Mouse (Mus musculus) layer of hippocampus, postnatal 14 days (tissue): ENCODE measurements around the gene Mesd. TPM values are rescaled to one million over a fixed set of nuclear protein-coding genes. Genes with fewer than 3 reads are reported as not detected.
A peak's percentile ranks its signal among the peaks of the same experiment; 100 is the strongest.
"Not testable (repeated sequence)": the region's sequence is repeated elsewhere in the genome, so short reads cannot be mapped to it uniquely, and the experiment has no call there.

Source experiments
- DNase-seq, 2 experiments: peaks; one replicate each; pipeline ENCODE4 v3.0.0; 2021 to 2022; ENCODE audit warnings: low spot score in 2 of 2, mixed read lengths in 1 of 2
- total RNA-seq, 2 experiments: library from RNA; stranded (reverse); gene quantifications; 2 replicates each; pipeline ENCODE4 v1.2.3; 2021

Mesd gene
- total RNA-seq, 2 experiments from 2014 or later, result 45.3 to 64.1 TPM

DNA sequence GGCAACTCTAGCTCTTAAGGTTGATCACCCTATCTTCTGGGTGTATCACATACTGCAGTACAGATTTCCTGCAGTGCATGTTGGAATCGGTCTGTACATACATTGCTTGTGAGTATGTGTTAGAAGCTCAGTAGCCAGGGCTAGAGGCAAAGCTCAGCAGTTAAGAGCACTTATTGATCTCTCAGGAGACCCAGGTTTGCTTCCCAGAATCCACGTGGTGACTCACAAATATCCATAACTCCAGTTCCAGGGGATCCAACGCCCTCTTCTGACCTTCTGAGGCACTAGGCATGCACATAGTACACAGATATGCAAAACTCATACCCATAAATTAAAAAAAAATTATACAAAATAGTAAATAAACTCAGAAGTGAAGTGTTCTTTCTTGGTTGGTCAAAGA lies 7.2 kb upstream of the Mesd start:
- no peak for DNase-seq

DNA sequence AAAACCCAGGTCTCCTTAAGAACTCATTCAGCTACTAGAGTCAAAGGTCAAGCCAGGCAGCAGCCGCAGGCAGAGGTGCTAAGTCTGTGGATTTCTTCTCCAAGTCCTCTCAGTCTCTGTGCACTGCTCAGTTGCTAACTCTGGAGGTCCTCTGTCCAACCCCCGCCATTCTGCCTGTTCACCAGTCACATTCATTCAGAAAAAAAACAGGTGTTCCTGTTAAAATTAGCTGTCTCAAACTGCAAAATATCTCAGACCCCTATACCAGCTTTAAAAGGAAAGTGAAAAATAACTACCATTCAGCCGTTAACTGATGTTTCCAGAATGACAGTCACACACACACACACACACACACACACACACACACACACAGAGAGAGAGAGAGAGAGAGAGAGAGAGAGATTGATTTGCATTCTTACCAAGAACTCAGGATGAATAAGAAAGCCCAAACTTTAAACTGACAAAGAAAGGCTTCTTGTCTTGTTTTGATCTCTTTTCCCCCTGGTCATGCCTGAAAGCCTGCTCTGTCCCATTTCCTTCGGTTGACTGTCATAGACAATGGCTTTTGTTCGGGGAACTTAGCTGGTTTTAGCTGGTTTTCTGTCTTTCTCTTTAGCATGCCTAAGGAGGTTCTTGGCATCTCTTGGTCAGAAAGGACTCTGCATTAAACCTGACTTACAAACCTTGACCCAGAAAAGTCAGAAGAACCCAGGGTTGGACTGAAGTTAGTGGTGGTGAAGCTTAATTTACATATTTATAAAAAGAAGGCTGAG lies 5.4 kb upstream of the Mesd start:
- peak in 1 of 2 experiments; percentile 12 for DNase-seq

DNA sequence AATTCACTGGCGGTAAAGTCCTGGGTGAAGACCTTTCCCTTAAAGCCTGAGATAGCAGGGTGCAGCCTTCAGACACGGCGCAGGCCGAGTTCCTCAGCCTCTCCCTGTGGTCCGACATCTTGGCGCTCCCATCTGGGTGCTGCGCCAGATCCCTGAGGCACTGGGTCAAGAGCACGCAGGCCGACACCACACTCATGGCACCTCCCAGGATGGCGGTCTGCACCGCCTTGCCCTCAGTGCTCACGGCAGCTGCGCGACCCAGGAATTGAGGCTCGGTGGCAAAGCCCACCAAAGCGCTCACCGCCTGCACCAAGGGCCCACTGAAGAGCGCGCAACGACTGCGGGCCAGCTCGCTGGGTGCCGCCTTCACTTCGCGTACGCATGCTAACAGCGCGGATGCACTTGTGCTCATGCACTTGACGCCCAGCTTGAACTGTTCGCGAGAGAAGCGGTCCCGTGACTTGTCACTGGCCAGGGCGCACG lies 2.1 kb upstream of the Mesd start:
- DNase-seq, result no peak

DNA sequence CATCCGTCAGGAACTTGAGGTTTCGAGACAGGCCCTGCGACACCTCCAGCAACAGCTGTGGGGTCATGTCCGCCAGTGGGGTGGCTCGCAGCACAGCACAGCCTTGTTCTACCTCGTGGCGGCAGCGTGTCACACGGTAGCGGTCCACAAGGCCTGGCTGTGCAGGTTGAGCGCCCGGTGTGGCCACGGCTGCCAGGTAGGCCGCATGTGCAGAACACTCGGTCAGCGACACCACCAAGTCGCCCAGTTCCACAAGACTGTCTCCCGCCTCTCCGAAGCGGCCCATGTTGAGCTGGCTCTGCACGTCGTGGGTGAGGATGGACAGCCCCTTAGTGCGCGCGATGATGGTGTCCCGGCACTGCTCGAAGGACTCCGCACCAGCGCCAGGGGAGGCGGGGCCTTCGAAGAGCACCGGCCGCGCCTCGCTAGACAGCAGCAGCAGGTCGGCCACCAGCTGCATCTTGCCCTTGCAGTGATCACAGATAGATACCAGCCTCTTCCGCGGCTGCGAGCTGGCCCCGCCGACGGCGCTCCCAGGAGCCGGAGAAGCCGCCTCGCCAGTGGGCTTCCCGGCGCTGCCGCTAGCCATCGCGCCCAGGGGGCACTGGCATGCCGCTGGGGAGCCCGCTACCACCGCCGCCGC lies 1.5 kb upstream of the Mesd start:
- DNase-seq, result peak in 1 of 2 experiments; percentile 45

DNA sequence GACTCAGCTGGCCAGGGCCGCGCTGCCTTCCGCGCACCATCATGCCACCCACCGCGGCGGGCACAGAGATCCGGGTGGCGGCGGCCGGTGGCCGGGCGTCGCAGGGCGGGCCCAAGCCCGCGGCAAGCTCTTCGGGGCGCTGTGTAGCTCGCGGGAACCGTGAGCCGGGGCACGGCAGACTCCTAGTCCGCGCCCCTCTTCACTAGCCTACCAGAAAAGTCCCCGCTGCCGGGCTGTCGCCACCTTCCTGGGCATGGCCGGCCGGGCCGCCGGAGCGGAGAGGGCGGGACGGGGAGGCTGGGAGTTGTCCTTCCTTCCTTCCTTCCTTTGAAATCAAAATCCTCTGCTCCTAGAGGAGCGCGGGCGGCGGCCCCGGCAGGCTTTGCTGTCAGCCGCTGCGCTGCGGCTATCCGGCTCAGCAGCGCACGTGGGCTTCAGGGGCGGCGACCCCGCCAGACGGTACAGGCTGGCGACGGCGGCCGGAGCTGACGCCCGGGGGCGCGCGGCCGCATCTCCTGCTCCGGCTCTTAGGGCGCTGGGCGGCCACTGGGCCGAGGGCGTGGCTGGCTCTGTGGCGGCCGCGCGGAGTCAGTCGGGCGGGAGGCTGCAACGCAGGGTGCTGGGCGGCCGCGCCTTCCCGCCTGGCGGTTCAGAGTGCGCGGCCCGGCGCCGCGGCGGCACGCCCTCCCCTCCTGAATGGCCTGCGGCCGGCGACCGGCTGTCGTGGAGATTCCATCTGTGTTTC lies 818 bp upstream of the Mesd start:
- peak; percentile 44 to 46 for DNase-seq

DNA sequence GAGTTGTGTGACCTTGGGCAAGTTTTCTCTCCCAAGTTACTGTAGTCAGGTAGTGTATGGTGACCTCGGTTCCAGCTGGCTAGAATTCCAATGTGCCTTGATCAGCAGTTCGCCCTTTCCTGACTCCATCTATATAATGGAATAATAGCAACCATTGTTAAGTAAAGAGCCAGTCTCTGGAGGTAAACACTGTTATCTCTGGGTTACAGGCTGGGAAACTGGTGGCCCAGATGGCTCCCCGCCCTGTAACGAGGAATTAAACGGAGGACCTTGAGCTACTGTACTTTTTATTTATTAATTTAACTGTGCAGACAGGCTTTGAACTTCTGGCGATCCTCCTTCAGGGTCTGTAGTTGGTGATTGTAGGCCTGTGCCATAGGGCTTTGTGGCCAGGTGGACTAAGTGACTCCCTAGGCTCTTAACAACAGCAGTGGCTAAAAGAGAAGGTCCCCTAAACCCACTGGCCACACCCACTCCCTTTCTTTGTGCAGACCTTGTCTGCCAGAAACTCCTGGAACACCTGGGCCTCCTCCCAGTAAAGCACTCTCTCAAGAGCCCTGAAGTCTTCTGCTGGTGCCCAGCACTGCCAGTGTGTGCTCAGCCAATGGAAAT lies 761 bp downstream of the Mesd start:
- DNase-seq, result no peak

DNA sequence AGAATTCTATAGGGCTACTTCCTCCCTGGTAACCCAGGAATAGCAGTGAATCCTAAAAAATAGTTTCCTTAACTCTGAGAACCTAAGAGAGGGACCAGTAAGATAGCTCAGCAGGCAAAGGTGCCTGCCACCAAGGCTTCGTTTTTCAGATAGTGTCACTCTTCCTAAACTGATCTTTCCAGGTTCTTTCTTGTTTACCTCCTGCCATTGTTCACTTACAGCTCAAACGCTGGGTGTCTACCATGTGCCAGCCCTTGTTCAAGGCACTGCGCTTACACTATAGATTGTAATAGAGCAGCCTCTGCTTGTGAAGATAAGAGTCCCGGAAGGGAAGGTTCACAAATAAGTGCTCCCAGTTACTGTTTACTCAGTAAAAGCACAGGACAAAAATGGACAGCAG lies 1.6 kb downstream of the Mesd start:
- no peak for DNase-seq

DNA sequence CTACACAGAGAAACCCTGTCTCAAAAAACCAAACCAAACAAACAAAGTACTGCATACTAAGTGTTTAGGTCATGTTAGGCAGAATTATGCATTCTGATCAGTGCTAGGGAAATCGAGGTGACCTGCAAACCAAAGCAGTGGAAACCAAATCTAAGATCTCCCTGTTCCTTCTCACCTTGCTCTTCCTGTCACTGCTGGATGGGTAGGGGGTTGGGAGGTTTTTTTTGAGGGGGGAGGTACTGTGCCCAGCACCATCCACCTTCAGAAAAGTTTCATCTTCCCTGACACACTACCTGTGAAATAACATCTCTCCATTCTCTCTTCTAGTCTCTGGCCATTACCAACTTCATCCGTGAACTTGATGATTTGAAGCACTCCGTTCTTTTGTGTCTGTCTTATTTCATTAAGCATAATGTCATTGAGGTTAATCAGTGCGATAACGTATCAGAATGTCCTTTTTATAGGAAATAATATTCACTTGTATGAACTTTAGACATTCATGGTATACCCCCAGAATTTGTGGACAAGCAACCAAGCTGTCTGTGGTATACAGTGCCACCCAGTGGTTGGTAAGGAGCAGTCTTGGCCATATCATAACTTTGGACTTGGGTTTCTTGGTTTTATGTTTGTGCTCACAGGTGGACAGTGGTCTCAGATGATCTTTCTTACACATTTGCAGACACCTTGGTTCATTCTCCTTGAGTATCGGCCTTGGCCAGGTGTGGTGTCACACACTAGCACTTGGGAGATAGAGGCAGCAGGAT lies 2.3 kb downstream of the Mesd start:
- DNase-seq, result no peak

DNA sequence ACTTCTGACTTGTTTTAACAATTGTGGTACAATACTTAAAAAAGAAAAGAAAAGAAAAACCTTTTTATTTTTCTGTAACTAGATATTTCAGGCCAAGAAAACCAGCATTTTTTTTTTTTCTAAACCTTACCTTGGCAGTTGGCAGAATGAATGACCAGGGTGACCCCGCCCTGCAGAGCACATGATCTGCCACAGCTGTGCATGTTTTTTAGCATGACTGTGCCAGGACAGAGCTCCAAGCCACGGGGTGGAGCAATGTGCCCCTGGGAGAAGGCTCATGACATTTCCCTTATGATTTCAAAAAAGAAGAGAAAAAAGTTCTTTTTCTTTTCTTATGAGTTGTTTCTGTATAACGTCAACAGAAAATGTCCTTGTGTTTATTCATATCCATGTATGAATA lies 5.1 kb downstream of the Mesd start:
- no peak for DNase-seq

DNA sequence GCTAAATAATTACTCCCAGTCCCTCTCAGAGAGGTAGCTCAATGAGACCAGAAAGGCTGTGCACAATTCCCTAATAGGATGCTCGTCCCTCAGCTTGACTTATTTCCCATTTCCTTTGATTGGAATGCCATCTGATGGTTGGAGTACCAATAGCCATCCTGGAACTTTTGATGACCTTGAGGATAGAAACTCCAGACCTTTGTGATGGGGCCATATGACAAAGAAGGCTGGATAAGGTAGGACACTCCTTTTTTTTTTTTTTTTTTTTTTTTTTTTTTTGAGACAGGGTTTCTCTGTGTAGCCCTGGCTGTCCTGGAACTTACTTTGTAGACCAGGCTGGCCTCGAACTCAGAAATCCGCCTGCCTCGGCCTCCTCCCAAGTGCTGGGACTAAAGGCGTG lies 5.7 kb downstream of the Mesd start:
- not testable (repeated sequence) for DNase-seq

DNA sequence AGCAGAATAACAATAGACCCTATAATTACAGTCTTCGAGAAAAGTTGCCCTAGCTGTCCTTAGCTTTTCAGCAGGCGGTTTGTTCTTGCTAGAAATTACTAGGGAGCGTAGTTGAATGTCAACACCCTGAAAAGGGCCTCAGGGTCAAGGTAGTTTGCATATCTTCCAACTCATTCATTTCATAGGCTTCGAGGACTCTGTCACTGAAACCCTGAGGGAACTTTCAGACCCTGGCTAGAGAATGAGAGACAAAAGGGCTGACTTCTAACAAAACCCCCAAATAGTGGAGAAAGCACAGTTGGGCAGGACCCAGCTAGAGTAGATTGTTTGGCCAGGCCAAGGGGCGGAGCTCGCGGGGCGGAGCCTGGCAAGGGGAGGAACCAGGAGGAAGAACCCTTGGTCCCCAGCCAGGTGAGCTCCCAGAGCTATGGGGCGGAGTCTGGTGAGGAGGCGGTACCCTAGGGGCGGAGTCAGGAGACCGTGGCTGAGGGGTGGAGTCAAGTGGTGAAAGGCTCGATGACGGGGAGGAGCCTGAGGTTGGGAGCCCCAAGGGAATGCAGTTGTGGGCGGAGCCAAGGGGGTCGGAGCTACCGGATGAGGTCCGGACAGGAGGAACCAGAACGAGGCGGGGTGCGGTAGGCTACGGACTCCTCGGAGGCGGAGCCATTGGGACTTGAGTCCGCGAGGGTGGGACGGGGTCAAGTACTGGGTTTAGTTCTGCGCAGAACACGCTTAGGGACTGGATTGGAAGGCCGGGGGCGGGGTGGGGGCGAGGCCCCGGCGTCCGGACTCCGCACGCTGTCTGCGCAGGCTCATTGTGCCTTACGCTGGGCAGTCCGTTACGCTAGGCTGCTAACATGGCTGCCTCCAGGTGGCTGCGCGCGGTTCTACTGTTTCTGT lies 7.4 kb downstream of the Mesd start:
- DNase-seq, result peak; percentile 97 to 98

DNA sequence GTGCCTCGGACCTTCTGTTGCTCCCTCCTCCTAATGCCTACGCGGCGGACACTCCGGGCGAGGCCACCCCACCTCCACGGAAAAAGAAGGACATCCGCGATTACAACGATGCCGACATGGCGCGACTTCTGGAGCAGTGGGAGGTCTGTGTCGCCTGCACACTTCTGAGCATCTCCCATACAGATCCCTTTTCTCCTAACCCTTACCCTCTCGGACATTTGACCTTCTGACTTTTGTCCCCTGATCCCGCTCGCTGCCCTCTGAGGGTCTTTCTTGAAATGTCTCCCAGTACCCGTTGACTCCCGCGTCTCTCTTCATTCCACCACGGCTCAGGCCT lies 8.0 kb downstream of the Mesd start:
- DNase-seq, result no peak

DNA sequence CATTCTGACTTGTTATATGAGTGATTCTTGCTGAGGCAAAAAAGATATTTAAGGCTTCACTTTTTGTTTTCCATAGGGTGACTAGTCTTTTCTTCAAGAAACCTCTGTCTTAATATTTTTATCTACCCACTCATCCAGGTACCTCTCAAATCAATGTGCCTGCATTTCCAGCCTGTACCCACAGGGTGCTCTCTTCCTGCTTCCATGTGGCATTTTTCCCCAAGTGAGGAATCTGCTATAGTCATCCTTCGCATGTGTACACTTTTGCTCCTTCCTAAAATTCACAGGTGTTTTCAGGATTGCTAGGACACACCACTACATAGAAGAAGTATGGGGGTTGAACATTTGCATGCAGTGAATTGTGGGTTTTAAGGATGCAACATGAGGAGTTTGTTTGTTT lies 10.1 kb downstream of the Mesd start:
- DNase-seq, result no peak

DNA sequence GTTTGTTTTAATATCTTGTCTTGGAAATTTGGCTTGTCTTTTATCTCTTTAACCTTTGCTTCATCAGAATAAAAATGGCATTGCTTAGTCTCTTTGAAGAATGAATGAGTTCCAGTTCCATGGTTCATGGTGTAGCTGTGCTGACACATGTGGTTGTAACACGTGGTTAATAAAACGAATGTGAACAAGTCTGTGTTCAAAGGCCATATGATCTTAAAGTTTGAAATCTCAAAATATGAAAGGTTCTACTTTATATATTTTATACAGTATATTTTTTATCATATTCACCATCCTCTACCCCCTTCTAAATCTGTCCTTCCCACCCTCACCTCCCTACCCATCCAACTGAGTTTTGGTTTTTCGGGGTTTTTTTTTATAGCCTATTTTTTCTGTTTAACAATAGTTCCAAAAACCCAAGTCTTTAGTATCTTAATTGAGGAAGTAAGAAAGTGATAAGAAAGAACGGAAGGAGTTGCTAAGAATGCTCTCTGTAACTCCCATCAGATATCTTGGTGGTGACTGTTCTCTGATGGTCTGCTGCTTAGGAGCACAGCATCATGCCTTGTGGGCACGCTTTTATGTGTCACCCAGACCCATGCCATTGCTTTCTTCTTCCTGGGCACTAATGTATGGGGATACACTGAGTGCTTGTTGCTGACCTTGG lies 11.9 kb downstream of the Mesd start:
- no peak for DNase-seq

DNA sequence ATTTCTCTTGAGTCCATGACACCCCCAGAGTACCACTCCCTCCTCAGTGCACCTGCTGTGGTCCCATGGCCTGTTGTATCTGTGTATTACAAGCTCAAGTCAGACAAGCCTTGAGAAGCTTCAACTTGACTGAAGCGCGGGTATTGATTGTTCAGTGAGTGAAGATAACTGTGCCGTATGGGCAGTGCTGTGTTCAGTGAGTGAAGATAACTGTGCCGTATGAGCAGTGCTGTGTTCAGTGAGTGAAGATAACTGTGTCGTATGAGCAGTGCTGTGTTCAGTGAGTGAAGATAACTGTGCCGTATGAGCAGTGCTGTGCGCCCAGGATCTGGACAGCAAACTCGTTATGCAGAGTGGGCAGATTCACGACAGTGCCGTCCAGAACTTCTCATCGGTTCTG lies 14.0 kb downstream of the Mesd start:
- no peak for DNase-seq

DNA sequence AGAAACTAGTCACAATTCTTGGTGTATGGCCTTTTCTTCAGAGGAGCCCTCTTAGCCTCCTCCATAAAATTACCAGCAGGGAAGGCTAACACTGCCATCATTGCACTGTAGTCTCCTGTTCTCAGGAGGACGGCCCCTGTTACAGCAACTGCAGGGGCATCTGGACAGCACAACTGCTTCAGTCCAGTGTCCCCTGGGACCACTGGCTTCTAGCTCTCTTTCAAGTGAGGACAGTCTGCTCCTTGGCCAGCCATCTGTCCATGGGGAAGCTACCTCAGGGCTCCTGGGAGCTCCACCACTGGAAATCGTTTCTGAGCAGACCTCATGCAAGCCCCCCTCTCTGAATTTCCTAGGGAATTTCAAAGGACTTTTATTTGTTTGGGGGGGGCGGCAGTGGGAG lies 16.3 kb downstream of the Mesd start:
- no peak for DNase-seq

DNA sequence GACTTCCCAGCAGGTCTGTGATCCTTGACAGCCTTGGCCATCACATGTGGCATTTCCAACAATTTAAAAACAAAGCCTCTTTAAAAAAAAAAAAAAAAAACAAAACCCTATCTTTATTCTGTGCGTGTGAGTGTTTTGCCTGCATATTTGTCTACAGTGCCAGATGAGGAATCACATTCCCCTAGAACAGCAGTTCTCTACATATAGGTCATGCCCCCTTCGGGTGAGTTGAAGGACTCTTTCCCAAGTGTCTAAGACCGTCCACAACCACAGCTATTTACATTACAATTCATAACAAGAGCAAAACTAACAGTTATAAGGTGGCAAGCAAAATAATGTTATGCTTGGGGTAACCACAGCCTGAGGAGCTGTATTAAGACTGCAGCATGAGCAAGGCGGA lies 17.2 kb downstream of the Mesd start:
- DNase-seq, result no peak

DNA sequence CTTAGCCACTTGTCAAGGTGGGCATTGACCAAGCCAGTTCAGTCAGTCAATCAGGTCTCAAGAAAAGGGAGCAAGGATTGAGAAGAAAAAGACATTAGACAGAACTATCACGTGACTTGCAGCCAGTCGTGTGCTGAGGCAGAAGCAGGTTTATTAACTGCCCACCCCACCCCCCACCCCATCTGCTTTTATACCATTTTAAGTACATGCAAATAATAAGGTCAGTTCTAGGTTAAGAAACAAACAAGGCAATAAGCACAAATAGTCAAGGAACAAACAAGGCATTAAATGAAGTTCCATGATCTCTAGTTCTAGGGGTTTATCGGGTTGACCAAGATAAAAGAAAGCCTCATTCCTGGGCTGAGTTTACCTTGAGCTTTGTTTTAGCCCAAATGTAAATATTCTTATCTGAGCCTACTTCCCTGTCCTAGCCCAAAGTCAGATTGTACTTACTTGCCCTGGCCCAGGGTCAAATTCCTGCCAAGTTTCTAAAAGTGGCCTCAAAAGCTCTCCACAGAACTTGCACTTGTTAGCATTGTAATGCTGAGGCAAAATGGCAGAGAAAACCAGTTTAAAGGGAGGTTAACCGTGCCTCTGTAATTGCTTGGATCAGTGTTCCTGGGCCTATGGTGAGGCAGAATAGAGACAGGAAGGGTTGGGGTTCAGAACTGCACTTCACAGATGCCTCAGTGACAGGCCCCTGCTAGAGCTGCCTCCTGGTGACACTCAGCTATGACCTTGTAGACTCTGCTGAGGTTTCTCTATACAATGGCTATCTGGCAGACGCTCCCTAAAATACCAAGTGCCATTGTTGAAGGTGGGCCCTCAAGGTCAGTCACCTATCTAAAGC lies 18.3 kb downstream of the Mesd start:
- DNase-seq, result no peak

DNA sequence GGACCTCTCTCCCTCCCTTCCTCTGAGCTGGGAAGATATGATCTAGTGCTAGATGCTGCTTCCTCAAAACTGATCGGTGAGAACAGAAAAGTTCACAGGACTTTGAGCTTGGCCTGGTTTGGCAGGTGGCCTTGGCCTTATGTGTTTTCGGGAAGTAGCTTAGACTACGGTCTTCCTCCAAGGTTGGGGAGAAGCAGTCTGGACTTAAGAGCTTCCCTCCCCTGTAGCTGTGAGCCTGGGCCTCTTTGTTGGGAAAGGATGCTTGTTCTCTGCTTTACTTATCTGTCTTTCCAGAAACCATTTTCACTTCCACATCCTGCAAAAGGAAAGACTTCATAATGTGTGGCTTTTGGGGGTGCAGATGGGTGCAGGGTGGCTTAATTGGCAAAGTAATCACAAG lies 20.6 kb downstream of the Mesd start:
- no peak for DNase-seq
